Mouse (Mus musculus) thymus, postnatal 10 days (tissue): ENCODE data around the gene 4930438A08Rik.
A peak's percentile ranks its signal among the peaks of the same experiment; 100 is the strongest.

ENCODE experiments used
- DNase-seq, 2 experiments: peaks; one replicate each; pipeline ENCODE4 v3.0.0; 2021; ENCODE audit warnings: low spot score in 2 of 2

4930438A08Rik gene

GRCm38 (mm10) chr11:58323570-58324340 lies 49.2 kb downstream of the 4930438A08Rik start:
- DNase-seq: no peak

DNA sequence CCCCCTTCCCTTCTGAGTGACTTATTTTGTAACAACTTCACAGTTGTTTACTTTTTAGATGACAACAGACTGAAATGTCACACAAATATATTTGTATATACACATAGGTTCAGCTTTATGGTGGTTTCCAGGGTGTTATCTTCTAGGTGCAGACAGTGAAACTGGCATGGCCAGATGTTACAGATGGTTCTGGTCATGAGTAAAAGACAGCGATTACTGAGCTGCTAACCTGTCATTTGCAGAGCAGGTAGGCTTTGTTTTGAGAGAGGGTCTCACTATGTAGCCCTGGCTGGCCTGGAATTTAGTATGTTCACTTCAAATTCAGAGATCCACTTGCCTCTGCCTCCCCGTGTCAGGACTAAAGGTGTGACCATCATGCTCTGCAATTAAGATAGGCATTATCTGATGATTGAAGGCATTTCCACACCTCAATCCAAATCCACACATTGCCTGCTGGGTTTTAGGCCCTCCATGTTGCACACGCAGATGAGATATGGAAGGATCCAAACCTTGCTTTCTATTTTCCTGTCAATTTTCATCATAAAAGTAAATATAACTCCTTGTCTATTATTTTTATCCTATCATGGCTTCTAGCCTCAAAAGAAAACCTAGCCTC lies 50.1 kb downstream of the 4930438A08Rik start:
- DNase-seq: no peak

DNA sequence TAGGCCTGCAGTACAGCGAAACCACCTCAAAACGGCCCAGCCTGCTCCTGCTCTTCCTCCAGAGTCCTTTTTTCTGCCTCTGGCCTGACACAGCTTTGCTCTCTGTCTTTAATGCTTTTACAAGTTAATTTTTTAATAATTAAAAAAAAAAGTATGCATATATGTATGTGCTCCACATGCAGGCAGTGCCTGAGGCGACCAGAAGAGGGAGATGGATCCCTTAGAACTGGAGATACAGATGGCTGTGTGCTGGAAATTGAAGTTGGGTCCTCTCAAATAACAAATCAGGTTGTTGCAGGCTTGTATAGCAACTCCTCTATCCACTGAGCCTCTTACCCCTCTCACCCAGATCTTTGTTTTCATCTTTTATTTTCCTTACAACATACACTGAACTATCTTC lies 52.2 kb downstream of the 4930438A08Rik start:
- no peak for DNase-seq

DNA sequence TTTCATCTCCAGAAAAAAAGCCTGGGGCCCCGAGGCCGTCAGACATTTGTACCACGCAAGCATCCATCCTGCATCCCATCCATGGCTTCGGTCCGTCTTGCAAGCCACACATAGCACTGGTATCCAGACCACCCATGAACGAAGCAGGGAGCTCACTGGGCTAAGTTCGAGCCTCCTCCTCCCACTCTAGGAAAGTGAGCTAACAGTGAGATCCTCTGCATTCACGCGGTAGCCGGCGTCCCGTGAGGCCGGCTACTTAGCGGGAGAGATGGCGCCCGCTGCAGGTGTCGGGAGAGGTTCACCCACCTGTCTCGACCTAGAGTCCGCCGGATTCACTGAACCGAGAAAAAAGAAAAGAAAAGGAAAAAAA lies 55.3 kb downstream of the 4930438A08Rik start:
- no peak for DNase-seq

- peak; percentile 84 to 85 for DNase-seq
Observed at GRCm38 (mm10) chr11:58330276-58331148, 55.9 kb downstream of the 4930438A08Rik start, which contains the start of the genes Zfp672 and Sh3bp5l. Gene Zfp672 (minus strand): TSS chr11:58330339. Gene Sh3bp5l (plus strand): TSS chr11:58330724.

- DNase-seq: peak in 1 of 2 experiments; percentile 23
Observed at GRCm38 (mm10) chr11:58331149-58331495, 56.5 kb downstream of the 4930438A08Rik start.

GRCm38 (mm10) chr11:58331546-58331945 lies 56.9 kb downstream of the 4930438A08Rik start:
- no peak for DNase-seq

- no peak for DNase-seq
Observed at GRCm38 (mm10) chr11:58334746-58335145, 60.1 kb downstream of the 4930438A08Rik start.
